Mouse (Mus musculus) T-helper 17 cell (primary cell): ENCODE measurements around the gene B230307C23Rik.

Experiments
- in situ Hi-C, 2 experiments: fragments of 300-600 bp; cut with MboI, MseI; formaldehyde crosslinking; loops; 1 replicate in 1 of 2; 2 replicates in 1 of 2; pipeline ENCODE4 v1.15.1; 2025; ENCODE audit warnings: high pct_unique_total_duplicates in 2 of 2

The B230307C23Rik gene

DNA sequence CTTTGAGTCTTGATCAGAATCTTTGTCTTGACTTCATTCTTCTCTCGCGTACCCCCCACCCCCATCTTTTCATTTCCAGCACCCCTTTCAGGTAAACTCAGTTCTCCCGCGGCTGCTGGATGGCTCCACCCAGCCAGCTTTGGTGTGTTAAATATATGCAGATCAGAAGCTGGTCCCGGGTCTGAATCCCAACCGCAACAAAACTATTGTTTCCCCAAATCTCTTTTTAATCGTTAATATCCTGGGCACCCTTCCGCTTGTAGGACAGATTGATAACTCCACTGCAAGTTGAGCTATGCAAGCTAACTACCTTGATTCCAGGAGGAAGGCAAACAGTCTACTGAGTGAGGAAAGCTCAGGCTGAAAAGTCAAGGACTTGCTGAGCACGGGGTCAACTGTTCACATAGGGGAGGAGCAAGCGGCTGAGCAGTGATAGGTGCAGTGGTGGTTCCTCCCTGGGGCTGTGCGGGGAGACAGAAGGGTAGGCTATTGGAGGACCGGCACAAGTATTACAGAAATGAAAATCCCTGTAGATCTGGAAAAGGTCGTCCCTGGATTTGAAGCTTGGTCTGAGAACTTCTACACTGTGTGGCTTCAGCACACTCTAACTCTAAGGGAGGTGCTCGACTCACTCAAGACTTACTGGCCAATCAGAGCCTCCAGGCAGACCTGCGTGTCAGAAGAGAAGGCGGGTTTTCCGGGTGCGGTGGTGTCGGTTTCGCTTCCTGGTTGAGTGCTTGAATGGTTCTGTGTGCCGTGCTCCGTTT lies at the start of gene B230307C23Rik:
TSS of gene B230307C23Rik (plus strand) at position 700 of the 767 bp plus-strand sequence.
- in situ Hi-C loops = loop anchor here in 1 of 2 experiments (5.0 kb wide), 2 partner anchors 39 to 86 kb away; partner anchors contain the start of gene A630089N07Rik

- in situ Hi-C loops = no loop called here
Measured at GRCm38 (mm10) chr16:97948836-97949235, 48.3 kb upstream of the B230307C23Rik start.

DNA sequence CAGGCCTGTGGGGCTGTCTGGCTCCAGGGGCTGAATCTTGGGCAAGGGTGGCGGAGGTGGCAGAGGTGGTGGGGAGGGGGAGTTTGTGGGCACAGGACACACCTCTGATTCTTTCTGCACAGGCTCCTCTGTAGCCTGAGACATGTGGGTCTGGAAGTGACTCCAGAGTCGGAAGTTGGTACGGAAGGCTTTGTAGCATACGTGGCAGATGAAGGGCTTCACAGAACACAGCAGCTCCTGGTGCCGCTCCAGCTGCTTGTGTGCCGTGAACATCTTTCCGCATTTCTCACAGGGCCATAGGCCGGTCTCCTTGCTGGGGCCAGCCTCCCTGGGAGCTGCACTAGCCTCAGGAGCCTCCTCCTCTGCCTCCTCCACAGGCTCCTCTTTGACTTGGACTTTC lies 47.1 kb upstream of the B230307C23Rik start:
- in situ Hi-C loops = no loop called here

GRCm38 (mm10) chr16:97952371-97952770 lies 44.7 kb upstream of the B230307C23Rik start:
- in situ Hi-C loops = no loop called here

DNA sequence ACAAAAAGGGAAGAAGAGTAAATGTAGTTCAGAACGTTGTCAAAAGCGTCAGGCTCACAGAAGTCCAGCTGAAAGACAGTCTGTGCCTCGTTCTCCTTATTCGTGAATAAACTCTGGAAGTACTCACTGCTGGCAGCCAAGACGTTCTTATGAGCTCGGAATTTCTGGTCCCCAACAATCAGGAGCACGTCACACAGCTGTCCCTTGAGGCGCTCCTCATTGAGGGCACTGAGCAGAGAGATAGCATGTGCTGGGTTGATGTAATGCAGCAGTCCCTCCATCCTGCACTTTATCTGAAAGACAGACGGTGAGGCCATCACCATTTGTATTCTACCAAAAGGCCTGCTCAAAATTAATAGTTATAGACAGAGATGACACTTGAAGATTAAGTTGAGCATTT lies 44.3 kb upstream of the B230307C23Rik start:
- in situ Hi-C loops = no loop called here

GRCm38 (mm10) chr16:97953300-97953699 lies 43.8 kb upstream of the B230307C23Rik start:
- in situ Hi-C loops = no loop called here

- in situ Hi-C loops = loop anchor here in 1 of 2 experiments (5.0 kb wide), 1 partner anchor 41 kb away; the partner anchor contains the start of gene B230307C23Rik
Measured at GRCm38 (mm10) chr16:97956011-97956410, 41.1 kb upstream of the B230307C23Rik start.

DNA sequence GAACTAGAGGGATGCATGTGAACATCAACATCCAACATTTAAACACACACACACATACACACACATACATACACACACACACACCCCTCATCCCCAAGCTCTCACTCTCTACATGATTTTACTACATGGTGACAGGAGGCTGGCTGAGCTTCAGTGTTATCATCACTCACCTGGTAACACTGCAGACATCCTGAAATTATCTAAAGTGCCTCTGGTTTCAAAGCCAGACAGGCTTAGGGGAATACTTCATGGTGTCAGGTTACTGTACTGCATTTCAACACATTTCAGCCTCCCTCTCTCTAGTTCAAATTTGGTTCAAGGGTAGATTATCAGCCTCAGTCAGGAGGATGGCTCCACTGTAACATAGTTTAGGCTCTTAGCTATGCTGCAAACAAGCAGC lies 39.5 kb upstream of the B230307C23Rik start:
- in situ Hi-C loops = loop anchor here in 1 of 2 experiments (5.0 kb wide), 1 partner anchor 40 kb away; the partner anchor contains the start of gene B230307C23Rik

GRCm38 (mm10) chr16:97958401-97958973 lies 38.6 kb upstream of the B230307C23Rik start:
- in situ Hi-C loops = loop anchor here in 1 of 2 experiments (5.0 kb wide), 1 partner anchor 39 kb away; the partner anchor contains the start of gene B230307C23Rik

DNA sequence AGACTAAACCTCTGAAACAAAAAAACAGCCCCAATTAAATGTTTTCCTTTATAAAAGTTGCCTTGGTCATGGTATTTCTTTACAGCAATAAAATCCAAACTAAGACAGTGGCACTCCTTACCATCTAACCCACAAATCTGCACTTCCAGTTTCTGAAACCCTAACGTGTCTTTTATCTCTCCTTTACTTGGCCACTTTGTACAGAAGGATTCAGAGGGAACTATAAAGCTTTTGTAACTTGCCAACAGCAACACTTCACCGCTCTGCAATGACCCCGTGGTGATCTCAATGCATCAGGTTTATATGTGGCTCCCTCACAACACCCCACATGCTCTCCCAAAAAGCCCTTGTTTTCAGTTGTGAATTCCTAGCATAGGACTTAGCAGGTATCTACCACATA lies 36.8 kb upstream of the B230307C23Rik start:
- in situ Hi-C loops = no loop called here

- in situ Hi-C loops = no loop called here
Measured at GRCm38 (mm10) chr16:97961381-97962150, 35.5 kb upstream of the B230307C23Rik start.

- in situ Hi-C loops = no loop called here
Measured at GRCm38 (mm10) chr16:97962151-97962948, 34.8 kb upstream of the B230307C23Rik start, which contains the start of the genes C2cd2 and Zbtb21. Gene C2cd2, minus strand, starts transcription at chr16:97962598. Gene Zbtb21, minus strand, starts transcription at chr16:97962622.

GRCm38 (mm10) chr16:97963956-97964540 lies 33.1 kb upstream of the B230307C23Rik start:
- in situ Hi-C loops = no loop called here

DNA sequence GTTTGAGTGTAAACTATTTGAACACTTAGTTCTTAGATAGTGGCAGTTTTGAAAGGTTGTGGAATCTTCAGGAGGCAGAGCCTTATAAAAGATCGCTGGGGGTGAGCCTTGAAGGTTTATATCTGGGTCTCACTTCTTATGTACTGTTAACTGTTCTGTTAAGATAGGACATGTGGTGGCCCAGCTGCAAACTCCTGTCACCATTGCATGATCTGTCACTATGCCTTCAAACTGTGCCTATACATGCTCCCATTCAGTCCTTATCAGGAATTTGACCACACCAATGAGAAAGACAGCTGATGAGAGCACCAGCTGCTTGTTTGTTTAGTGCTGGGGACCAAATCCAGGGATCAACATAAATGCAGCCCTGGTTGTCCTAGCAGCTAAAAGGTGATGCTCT lies 19.8 kb upstream of the B230307C23Rik start:
- in situ Hi-C loops = no loop called here

GRCm38 (mm10) chr16:97977722-97978121 lies 19.4 kb upstream of the B230307C23Rik start:
- in situ Hi-C loops = no loop called here

DNA sequence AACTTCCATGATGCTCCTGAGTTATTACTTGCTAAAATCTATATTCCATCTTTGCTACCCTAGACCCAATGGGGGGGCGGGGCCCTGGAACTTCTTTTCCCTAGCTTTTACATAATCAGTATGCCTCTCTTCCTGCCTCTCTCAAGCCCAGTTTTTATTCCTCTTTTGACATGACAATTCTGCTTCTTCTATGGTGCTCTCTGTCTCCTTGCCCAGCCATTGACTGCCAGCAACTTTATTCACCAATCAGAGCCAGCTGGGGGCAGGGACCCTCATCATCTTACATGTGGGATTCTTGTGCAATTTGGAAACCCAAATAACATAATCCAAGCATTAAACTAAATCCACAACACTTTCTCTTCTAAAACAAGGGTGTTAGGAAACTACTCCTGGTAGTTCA lies 15.8 kb upstream of the B230307C23Rik start:
- in situ Hi-C loops = no loop called here

DNA sequence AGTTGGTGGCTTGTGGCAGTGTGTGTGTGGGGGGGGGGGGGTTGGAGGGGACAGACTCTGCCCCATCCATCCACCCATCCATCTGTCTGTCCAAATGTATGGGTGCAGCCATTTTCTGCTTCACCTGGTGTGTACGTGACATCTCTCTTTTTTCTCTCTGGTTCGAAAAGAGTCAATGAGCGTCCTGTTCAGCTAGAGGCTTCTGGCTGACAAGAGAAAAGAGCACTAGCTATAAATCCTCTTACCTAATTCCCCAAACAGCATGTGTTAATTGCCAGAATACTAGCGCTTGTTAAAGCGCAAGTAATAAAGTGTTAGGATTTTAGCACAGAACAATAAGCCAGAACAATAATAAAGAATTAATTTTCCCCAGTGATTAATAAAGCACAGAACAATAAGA lies 12.5 kb upstream of the B230307C23Rik start:
- in situ Hi-C loops = no loop called here

GRCm38 (mm10) chr16:97991517-97991916 lies 5.6 kb upstream of the B230307C23Rik start:
- in situ Hi-C loops = loop anchor here in 1 of 2 experiments (5.0 kb wide), 1 partner anchor 679 kb away; no protein-coding TSS in a partner anchor

GRCm38 (mm10) chr16:97992477-97992876 lies 4.6 kb upstream of the B230307C23Rik start:
- in situ Hi-C loops = loop anchor here in 1 of 2 experiments (5.0 kb wide), 1 partner anchor 680 kb away; no protein-coding TSS in a partner anchor
